Mouse (Mus musculus) embryonic facial prominence, embryonic 10.5 days (tissue): ENCODE measurements around the gene Olfr467. TPM values are rescaled to one million over a fixed set of nuclear protein-coding genes. Genes with fewer than 3 reads are reported as not detected.
A peak's percentile ranks its signal among the peaks of the same experiment; 100 is the strongest.
"Not testable (repeated sequence)": the region's sequence is repeated elsewhere in the genome, so short reads cannot be mapped to it uniquely, and the experiment has no call there.

Experiments used
- DNase-seq: peaks from one replicate; pipeline ENCODE4 v3.0.0-alpha.2; 2017; ENCODE audit warnings: low spot score
- H3K27ac ChIP-seq: fragments of 300-500 bp; sonication (generic); replicated peaks from 2 replicates; pipeline ENCODE4 v1.5.1; 2016; ENCODE audit warnings: mild to moderate bottlenecking
- H3K27me3 ChIP-seq: fragments of 300-500 bp; sonication (generic); replicated peaks from 2 replicates; pipeline ENCODE4 v1.6.1; 2016; ENCODE audit warnings: low read depth, mild to moderate bottlenecking; ENCODE audit not compliant: poor library complexity, severe bottlenecking
- H3K36me3 ChIP-seq: fragments of 300-500 bp; sonication (generic); replicated peaks from 2 replicates; pipeline ENCODE4 v1.6.1; 2016; ENCODE audit warnings: mild to moderate bottlenecking, moderate library complexity
- H3K4me1 ChIP-seq: fragments of 300-500 bp; sonication (generic); 2 replicates; pipeline ENCODE4 v1.6.1; 2016
- H3K4me3 ChIP-seq: fragments of 300-500 bp; sonication (generic); 2 replicates; pipeline ENCODE4 v1.5.1; 2016; ENCODE audit warnings: mild to moderate bottlenecking, moderate library complexity
- H3K9me3 ChIP-seq: fragments of 300-500 bp; sonication (generic); 2 replicates; pipeline ENCODE4 v1.6.1; 2016; ENCODE audit warnings: mild to moderate bottlenecking
- WGBS: fragments of 180-500 bp; shearing (Covaris S2); methylation state at CpG from one replicate; pipeline ENCODE4 v1.1.7; 2016; 5-methylcytosine and 5-hydroxymethylcytosine counted together
- polyA plus RNA-seq: library from polyadenylated mRNA; unstranded; fragments of >200 nt; fragmentation: Nextera tagmentation; extraction: Ambion mirVana; gene quantifications from 2 replicates; pipeline ENCODE4 v1.2.1, GENCODE M21; 2016

Gene Olfr467
- polyA plus RNA-seq, result not detected in 2 replicates

DNA sequence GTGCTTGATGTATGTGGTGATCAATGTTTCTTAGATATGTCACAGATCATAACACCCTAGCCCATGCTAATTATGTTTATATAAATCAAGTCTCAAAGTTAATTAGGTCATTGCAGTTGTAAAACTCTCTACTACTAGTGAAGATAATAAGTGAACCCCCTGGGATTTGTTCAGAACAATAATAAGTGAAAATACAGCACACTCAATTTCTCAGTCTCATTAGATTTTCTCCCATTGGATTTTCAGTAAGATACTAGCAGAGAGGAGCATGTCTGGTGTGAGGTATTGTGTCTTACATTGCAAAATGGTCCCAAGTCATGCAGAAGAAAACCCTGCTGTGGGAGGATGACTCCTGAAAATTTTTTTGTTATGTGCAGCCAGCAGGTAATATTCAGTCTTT is at the start of gene Olfr467:
Olfr467 (plus strand) TSS at position 301 of the 400 bp plus-strand sequence.
- Histone ChIP-seq H3K27me3 (no peaks in the 10 kb centered on the region), H3K4me3 (no peak within 1 kb of the TSS), H3K36me3 (no peaks in the 10 kb centered on the region), H3K4me1 (no peaks in the 10 kb centered on the region), H3K27ac (no peak within 1 kb of the TSS), H3K9me3 (0 out of 2 replicates have a peak, but pooled peaks cover 2% of the 10 kb centered on the region)
- no peak for DNase-seq

DNA sequence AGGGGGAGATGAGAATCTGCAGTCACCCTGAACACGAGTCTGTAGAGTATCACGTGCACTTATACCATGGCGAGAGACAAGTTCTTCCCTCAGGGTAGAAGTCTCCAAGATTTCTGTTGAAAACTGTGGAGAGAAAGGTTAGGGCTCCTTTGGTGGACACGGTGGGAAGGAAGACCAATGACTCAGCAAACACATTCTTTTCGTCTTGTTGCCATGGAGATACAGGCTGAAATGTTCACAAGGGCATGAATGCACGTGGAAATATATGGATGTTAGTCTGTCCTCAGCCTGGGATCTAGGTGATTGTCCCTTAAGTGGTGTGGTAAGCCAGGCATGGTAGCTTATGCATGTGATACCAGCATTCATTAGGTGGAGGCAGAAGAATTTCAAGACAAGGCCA is 41.3 kb upstream of the Olfr467 start:
- Histone ChIP-seq H3K27ac (no peak overlapping the region), H3K36me3 (no peaks in the 10 kb centered on the region), H3K27me3 (no peaks in the 10 kb centered on the region), H3K4me3 (no peak overlapping the region), H3K9me3 (no peaks in the 10 kb centered on the region), H3K4me1 (no peaks in the 10 kb centered on the region)
- no peak for DNase-seq
- 68% methylated on average over 6 of the region's 6 CpGs for WGBS

GRCm38 (mm10) chr7:107778216-107778615 is 33.8 kb upstream of the Olfr467 start:
- Histone ChIP-seq H3K36me3 (no peaks in the 10 kb centered on the region), H3K27me3 (no peaks in the 10 kb centered on the region), H3K27ac (no peak overlapping the region), H3K4me3 (no peak overlapping the region), H3K9me3 (no peaks in the 10 kb centered on the region), H3K4me1 (no peaks in the 10 kb centered on the region)
- DNase-seq, result no peak
- WGBS, result 89% methylated on average over 1 of the region's 1 CpGs

GRCm38 (mm10) chr7:107779611-107780010 is 32.5 kb upstream of the Olfr467 start:
- no peaks in the 10 kb centered on the region for H3K4me1 ChIP-seq
- 45% methylated on average over 4 of the region's 4 CpGs for WGBS
- H3K4me3 ChIP-seq, result no peak overlapping the region
- H3K27me3 ChIP-seq, result no peaks in the 10 kb centered on the region
- peak; percentile 12 for DNase-seq
- H3K9me3 ChIP-seq, result no peaks in the 10 kb centered on the region
- no peak overlapping the region for H3K27ac ChIP-seq
- H3K36me3 ChIP-seq, result no peaks in the 10 kb centered on the region

- H3K4me3 ChIP-seq, result no peak overlapping the region
- H3K27ac ChIP-seq, result no peak overlapping the region
- H3K4me1 ChIP-seq, result no peaks in the 10 kb centered on the region
- DNase-seq, result peak; percentile 9
- no peaks in the 10 kb centered on the region for H3K9me3 ChIP-seq
- no peaks in the 10 kb centered on the region for H3K36me3 ChIP-seq
- H3K27me3 ChIP-seq, result no peaks in the 10 kb centered on the region
- 60% methylated on average over 3 of the region's 3 CpGs for WGBS
These were observed 24.0 kb upstream of the Olfr467 start for GRCm38 (mm10) chr7:107787977-107788620.

DNA sequence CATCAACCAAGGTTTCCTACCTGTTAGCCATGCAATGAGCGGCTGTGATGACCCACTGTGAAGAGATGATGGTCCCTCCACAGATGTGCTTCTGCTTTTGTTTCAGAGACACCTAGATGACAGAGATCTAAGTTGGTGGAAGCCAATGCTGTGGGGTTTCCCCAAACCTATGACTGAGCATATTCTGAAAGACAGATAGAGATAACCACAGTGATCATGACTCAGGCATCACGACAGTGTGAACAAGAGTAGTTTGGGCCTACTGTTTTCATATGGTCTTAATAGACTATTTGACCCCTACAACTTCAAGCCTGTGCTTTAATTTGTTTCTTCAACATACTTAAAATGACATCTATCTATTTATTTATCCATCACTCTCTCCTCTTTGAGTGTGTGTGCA is 15.6 kb upstream of the Olfr467 start:
- no peaks in the 10 kb centered on the region for H3K9me3 ChIP-seq
- H3K4me3 ChIP-seq, result no peak overlapping the region
- no peaks in the 10 kb centered on the region for H3K27me3 ChIP-seq
- H3K4me1 ChIP-seq, result no peaks in the 10 kb centered on the region
- 85% methylated on average over 2 of the region's 2 CpGs for WGBS
- H3K36me3 ChIP-seq, result no peaks in the 10 kb centered on the region
- no peak overlapping the region for H3K27ac ChIP-seq
- no peak for DNase-seq

- Histone ChIP-seq H3K27ac (no peak within 1 kb of the TSS), H3K4me3 (no peak within 1 kb of the TSS), H3K36me3 (no peaks in the 10 kb centered on the region), H3K4me1 (no peaks in the 10 kb centered on the region; the same call in 1 of the 2 replicates), H3K27me3 (no peaks in the 10 kb centered on the region), H3K9me3 (0 out of 2 replicates have a peak, but pooled peaks cover 6% of the 10 kb centered on the region)
- WGBS, result 89% methylated on average over 2 of the region's 2 CpGs
- no peak for DNase-seq
These were observed 11.0 kb upstream of the Olfr467 start, which contains the start of gene Ovch2 for GRCm38 (mm10) chr7:107801108-107801507. TSS of gene Ovch2 (minus strand) at chr7:107801208.

- Histone ChIP-seq H3K27ac (no peak overlapping the region), H3K9me3 (0 out of 2 replicates have a peak, but pooled peaks cover 6% of the 10 kb centered on the region), H3K36me3 (no peaks in the 10 kb centered on the region), H3K27me3 (no peaks in the 10 kb centered on the region), H3K4me3 (no peak overlapping the region), H3K4me1 (no peaks in the 10 kb centered on the region; the same call in 1 of the 2 replicates)
- DNase-seq, result no peak
- 63% methylated on average over 3 of the region's 3 CpGs for WGBS
These were observed 9.9 kb upstream of the Olfr467 start for GRCm38 (mm10) chr7:107802138-107802537.

DNA sequence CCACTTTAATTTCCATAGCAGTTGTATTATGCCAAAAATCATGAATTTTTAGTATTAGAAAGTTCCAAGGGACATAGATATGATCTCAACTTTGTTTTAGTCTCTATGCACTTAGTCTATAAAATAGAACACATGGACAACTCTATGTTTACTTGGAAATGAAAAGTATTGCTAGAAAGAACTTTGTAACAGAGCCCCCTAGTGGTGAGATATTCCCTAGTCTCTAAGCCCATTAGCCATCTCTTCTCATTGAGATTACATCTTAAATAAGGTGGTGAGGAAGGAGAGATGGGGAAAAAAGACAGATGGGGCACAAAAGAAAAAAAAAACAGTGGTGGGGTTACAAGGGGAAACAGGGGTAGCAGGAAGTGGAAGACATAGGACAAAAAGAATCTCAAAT is 7.4 kb downstream of the Olfr467 start:
- Histone ChIP-seq H3K27ac (no peak overlapping the region), H3K27me3 (no peaks in the 10 kb centered on the region), H3K4me3 (no peak overlapping the region), H3K4me1 (no peaks in the 10 kb centered on the region), H3K9me3 (no peaks in the 10 kb centered on the region), H3K36me3 (no peaks in the 10 kb centered on the region)
- no peak for DNase-seq

- H3K4me3 ChIP-seq, H3K4me1 ChIP-seq, H3K27me3 ChIP-seq, H3K9me3 ChIP-seq, H3K36me3 ChIP-seq, DNase-seq, H3K27ac ChIP-seq: not testable (repeated sequence)
- 73% methylated on average over 2 of the region's 2 CpGs for WGBS
These were observed 11.8 kb downstream of the Olfr467 start for GRCm38 (mm10) chr7:107823867-107824266.

DNA sequence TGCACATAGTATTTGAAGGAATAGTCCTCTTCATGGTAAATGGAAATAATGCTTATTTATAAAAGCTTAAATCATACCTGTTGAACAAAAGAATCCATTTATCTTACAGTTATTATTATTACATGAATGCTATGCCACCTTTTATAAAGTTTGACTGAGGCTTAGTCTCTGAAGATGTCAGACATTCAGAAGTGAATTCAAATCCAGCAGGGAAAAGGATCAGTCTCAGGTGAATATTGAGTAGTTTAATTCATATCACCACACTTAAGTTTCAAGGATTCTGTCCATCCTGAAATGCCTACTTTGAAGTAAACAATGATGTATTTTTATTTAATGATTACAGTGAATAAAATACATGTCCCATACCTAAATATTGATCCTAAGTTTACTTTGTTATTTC is 13.4 kb downstream of the Olfr467 start, which contains the start of gene Olfr469:
Olfr469 (minus strand) TSS at position 101 of the 400 bp plus-strand sequence.
- not testable (repeated sequence) for H3K36me3 ChIP-seq, H3K4me3 ChIP-seq, H3K27ac ChIP-seq, H3K9me3 ChIP-seq, H3K27me3 ChIP-seq, DNase-seq, H3K4me1 ChIP-seq

- no peaks in the 10 kb centered on the region for H3K9me3 ChIP-seq
- no peak overlapping the region for H3K27ac ChIP-seq
- no peak overlapping the region for H3K4me3 ChIP-seq
- no peaks in the 10 kb centered on the region for H3K27me3 ChIP-seq
- no peaks in the 10 kb centered on the region for H3K36me3 ChIP-seq
- 74% methylated on average over 1 of the region's 1 CpGs for WGBS
- H3K4me1 ChIP-seq, result no peaks in the 10 kb centered on the region
- DNase-seq, result no peak
These were observed 29.7 kb downstream of the Olfr467 start for GRCm38 (mm10) chr7:107841719-107842118.

- H3K27me3 ChIP-seq, H3K36me3 ChIP-seq, H3K4me3 ChIP-seq, H3K9me3 ChIP-seq, DNase-seq, H3K4me1 ChIP-seq, H3K27ac ChIP-seq: not testable (repeated sequence)
- WGBS, result 81% methylated on average over 1 of the region's 1 CpGs
These were observed 35.3 kb downstream of the Olfr467 start, which contains the start of gene Olfr470 for GRCm38 (mm10) chr7:107847390-107847789. TSS of gene Olfr470 (minus strand) at chr7:107847490.
